Mouse (Mus musculus) intestine, postnatal 0 days (tissue): ENCODE data around the gene Thoc5. TPM values are rescaled to one million over a fixed set of nuclear protein-coding genes. Genes with fewer than 3 reads are reported as not detected.

Experiments used
- ATAC-seq: fragments of 200-750 bp; cut with Nextera tagmentation; 2 replicates; pipeline ENCODE4 v1.8.0; 2017; ENCODE audit warnings: mild to moderate bottlenecking, moderate TSS enrichment, moderate library complexity
- H3K27ac ChIP-seq: fragments of 300-500 bp; sonication (generic); 2 replicates; pipeline ENCODE4 v1.5.1; 2014; ENCODE audit warnings: mild to moderate bottlenecking, low read depth, low read length, moderate library complexity
- H3K27me3 ChIP-seq: fragments of 300-500 bp; sonication (generic); replicated peaks from 2 replicates; pipeline ENCODE4 v1.6.1; 2014; ENCODE audit warnings: low read length, mixed read lengths; ENCODE audit not compliant: control insufficient read depth, insufficient read depth
- H3K36me3 ChIP-seq: fragments of 300-500 bp; sonication (generic); 2 replicates; pipeline ENCODE4 v1.6.1; 2014; ENCODE audit warnings: mild to moderate bottlenecking, moderate library complexity; ENCODE audit not compliant: control insufficient read depth, insufficient read depth
- H3K4me1 ChIP-seq: fragments of 300-500 bp; sonication (generic); replicated peaks from 2 replicates; pipeline ENCODE4 v1.6.1; 2014; ENCODE audit warnings: antibody characterized with exemption, low read length, mixed read lengths; ENCODE audit not compliant: control insufficient read depth, insufficient read depth
- H3K4me2 ChIP-seq: fragments of 300-500 bp; sonication (generic); replicated peaks from 2 replicates; pipeline ENCODE4 v1.6.1; 2014; ENCODE audit warnings: low read depth, mild to moderate bottlenecking, moderate library complexity
- H3K4me3 ChIP-seq: fragments of 300-500 bp; sonication (generic); 2 replicates; pipeline ENCODE4 v1.5.1; 2014; ENCODE audit warnings: low read depth, low read length
- H3K9ac ChIP-seq: fragments of 300-500 bp; sonication (generic); 2 replicates; pipeline ENCODE4 v1.6.1; 2014; ENCODE audit warnings: mild to moderate bottlenecking, low read depth, low read length
- H3K9me3 ChIP-seq: fragments of 300-500 bp; sonication (generic); 2 replicates; pipeline ENCODE4 v1.6.1; 2016; ENCODE audit warnings: mixed run types; ENCODE audit not compliant: control insufficient read depth
- CTCF ChIP-seq: sonication (generic); IDR thresholded peaks from 2 replicates; pipeline ENCODE4 v1.5.1; 2016; ENCODE audit warnings: low read depth, mild to moderate bottlenecking, control low read depth, antibody characterized with exemption, moderate library complexity
- WGBS: fragments of 180-500 bp; shearing (Covaris S2); extraction: QIAGEN DNeasy Blood & Tissue Kit; methylation state at CpG from one replicate; pipeline ENCODE4 v1.1.7; 2014; 5-methylcytosine and 5-hydroxymethylcytosine counted together
- polyA plus RNA-seq: library from polyadenylated mRNA; unstranded; fragments of >200 nt; fragmentation: Nextera tagmentation; extraction: Ambion mirVana; gene quantifications from 2 replicates; pipeline ENCODE4 v1.2.1, GENCODE M21; 2015

Thoc5 gene
- polyA plus RNA-seq, 1 experiment from 2014 or later = 15.9 TPM

DNA sequence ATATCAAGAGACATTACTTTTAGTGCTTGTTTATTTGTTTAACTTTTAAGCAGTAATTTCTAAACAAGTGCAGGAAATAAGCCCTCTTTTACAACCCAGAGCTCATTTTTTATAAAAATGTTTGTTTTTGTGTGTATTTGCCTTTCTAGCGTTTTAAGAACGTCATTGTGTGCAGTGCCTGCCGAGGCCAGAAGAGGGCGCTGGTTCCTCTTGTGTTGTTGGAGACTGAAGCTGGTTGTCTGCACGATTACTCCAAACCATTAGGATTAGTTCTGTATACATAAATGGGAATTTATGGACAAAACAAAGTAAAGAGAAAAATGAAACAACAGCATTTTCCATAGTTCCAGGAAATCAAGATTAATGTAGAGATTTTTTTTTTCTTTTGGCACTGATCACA, 5.3 kb downstream of the Thoc5 start:
- WGBS = 69% methylated on average over 5 of the region's 5 CpGs
- Histone ChIP-seq H3K36me3 (peaks cover 33% of the 10 kb centered on the region), H3K4me1 (peaks cover 5% of the 10 kb centered on the region; the same call in 1 of the 2 replicates), H3K9ac (no peak overlapping the region), H3K4me2 (no peak overlapping the region), H3K9me3 (no peaks in the 10 kb centered on the region), H3K4me3 (no peak overlapping the region), H3K27ac (no peak overlapping the region), H3K27me3 (no peaks in the 10 kb centered on the region)
- peak; percentile 61 for TF ChIP-seq CTCF
- no peak for ATAC-seq

DNA sequence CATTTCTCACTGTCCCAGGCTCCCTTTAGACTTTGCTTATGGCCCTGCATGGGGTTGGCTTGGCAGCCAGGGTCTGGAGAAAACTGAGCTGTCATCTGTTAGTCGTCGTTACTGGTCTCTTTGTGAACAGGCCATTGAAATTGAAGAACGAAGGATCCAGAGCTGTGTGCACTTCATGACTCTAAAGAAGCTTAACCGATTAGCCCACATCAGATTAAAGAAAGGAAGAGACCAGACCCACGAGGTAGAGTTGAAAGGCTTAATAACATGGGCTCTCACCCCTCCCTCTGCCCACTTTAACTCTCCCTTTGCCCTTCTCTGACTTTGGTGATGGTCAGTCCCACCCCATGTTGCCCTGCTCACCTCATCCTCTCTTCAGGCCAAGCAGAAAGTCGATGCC, 6.8 kb downstream of the Thoc5 start:
- no peak overlapping the region for H3K27ac ChIP-seq
- WGBS = 86% methylated on average over 6 of the region's 6 CpGs
- H3K4me2 ChIP-seq = no peak overlapping the region
- 0 out of 2 replicates have a peak, but pooled peaks have one; percentile 38 for ATAC-seq
- no peak for TF ChIP-seq CTCF
- no peaks in the 10 kb centered on the region for H3K9me3 ChIP-seq
- H3K36me3 ChIP-seq = peaks cover 42% of the 10 kb centered on the region
- no peaks in the 10 kb centered on the region for H3K4me1 ChIP-seq
- H3K4me3 ChIP-seq = no peak overlapping the region
- no peak overlapping the region for H3K9ac ChIP-seq
- no peaks in the 10 kb centered on the region for H3K27me3 ChIP-seq

DNA sequence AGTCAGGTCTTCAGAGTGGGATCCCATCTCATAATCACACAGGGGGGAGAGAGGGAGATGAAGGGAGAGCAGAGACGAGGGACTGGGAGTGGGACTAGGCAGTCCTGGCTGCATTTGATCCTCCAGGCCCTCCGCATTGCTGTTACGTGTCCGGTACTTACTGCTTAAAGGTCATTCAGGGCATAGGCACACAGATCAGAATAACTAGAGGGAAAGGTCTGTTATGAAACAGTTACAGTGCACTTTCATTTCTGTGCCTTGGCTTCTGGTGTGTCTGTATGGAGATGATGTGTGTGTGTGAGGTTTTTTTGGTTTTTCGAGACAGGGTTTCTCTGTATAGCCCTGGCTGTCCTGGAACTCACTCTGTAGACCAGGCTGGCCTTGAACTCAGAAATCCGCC, 11.1 kb downstream of the Thoc5 start:
- Histone ChIP-seq H3K4me3 (no peak overlapping the region), H3K9me3 (no peaks in the 10 kb centered on the region), H3K36me3 (peaks cover 53% of the 10 kb centered on the region), H3K27ac (no peak overlapping the region), H3K4me2 (no peak overlapping the region), H3K9ac (no peak overlapping the region), H3K27me3 (no peaks in the 10 kb centered on the region), H3K4me1 (no peaks in the 10 kb centered on the region)
- 98% methylated on average over 6 of the region's 6 CpGs for WGBS
- ATAC-seq = no peak
- no peak for TF ChIP-seq CTCF

DNA sequence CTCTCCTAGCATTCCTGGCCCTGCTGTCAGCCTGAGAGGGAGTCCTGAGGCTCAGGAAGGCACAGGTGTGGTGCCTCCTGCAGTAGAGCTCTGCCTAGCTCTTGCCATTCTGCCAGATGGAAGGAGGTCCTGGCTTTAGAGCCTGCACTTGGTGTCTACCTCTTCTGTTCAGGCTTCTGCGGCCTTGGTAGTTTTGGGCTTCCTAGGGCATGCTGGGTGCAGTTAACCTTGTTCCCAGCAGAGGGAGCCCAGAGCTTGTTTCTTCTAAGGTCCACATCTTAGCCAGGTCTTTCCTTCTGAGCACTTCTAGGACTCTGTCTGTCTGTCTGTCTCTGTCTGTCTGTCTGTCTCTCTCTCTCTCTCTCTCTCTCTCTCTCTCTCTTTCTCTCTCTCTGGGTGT, 20.9 kb downstream of the Thoc5 start:
- peak; percentile 86 for TF ChIP-seq CTCF
- H3K9me3 ChIP-seq = no peaks in the 10 kb centered on the region
- H3K27me3 ChIP-seq = no peaks in the 10 kb centered on the region
- no peak overlapping the region for H3K27ac ChIP-seq
- 20% methylated on average over 1 of the region's 1 CpGs for WGBS
- H3K4me3 ChIP-seq = no peak overlapping the region
- no peak for ATAC-seq
- no peak overlapping the region for H3K9ac ChIP-seq
- peaks cover 49% of the 10 kb centered on the region for H3K36me3 ChIP-seq
- no peaks in the 10 kb centered on the region for H3K4me1 ChIP-seq
- no peak overlapping the region for H3K4me2 ChIP-seq

- ATAC-seq = no peak
- H3K36me3 ChIP-seq = peaks cover 63% of the 10 kb centered on the region
- no peak overlapping the region for H3K9ac ChIP-seq
- H3K9me3 ChIP-seq = no peaks in the 10 kb centered on the region
- no peak overlapping the region for H3K4me2 ChIP-seq
- no peaks in the 10 kb centered on the region for H3K4me1 ChIP-seq
- H3K27ac ChIP-seq = no peak overlapping the region
- no peak overlapping the region for H3K4me3 ChIP-seq
- no peaks in the 10 kb centered on the region for H3K27me3 ChIP-seq
- 86% methylated on average over 2 of the region's 2 CpGs for WGBS
- TF ChIP-seq CTCF = no peak
These were observed 26.2 kb downstream of the Thoc5 start for GRCm38 (mm10) chr11:4921281-4921680.

- TF ChIP-seq CTCF = no peak
- no peaks in the 10 kb centered on the region for H3K9me3 ChIP-seq
- no peak overlapping the region for H3K27ac ChIP-seq
- H3K36me3 ChIP-seq = peaks cover 67% of the 10 kb centered on the region
- no peak for ATAC-seq
- H3K4me2 ChIP-seq = no peak overlapping the region
- H3K4me3 ChIP-seq = no peak overlapping the region
- WGBS = 88% methylated on average over 7 of the region's 7 CpGs
- no peak overlapping the region for H3K9ac ChIP-seq
- H3K27me3 ChIP-seq = no peaks in the 10 kb centered on the region
- no peaks in the 10 kb centered on the region for H3K4me1 ChIP-seq
These were observed 26.6 kb downstream of the Thoc5 start for GRCm38 (mm10) chr11:4921751-4922150.

DNA sequence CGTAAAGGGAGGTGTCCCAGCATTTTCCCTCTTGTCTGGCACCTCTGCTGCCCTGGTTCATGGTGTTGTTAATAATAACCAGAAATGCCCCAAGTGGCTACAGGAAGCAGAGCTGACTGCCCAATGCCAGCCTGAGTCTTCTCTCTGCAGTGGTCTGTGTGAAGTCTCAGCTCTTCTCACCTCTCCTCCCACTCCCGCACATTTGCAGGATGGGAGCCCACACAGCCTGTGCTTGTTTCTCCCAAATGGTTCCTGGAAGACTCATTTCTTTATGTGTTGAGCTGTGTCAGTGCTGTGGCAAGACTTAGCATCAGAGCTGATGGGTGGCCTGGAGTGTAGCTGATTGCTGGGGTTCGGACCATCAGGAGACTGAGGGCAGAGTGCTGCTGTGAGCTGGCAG, 32.1 kb downstream of the Thoc5 start:
- no peak overlapping the region for H3K9ac ChIP-seq
- 0 out of 2 replicates have a peak, but pooled peaks cover 3% of the 10 kb centered on the region for H3K4me1 ChIP-seq
- H3K4me3 ChIP-seq = no peak overlapping the region
- peaks cover 50% of the 10 kb centered on the region for H3K36me3 ChIP-seq
- no peak for ATAC-seq
- WGBS = 94% methylated on average over 3 of the region's 3 CpGs
- no peaks in the 10 kb centered on the region for H3K9me3 ChIP-seq
- TF ChIP-seq CTCF = no peak
- H3K27ac ChIP-seq = no peak overlapping the region
- no peak overlapping the region for H3K4me2 ChIP-seq
- H3K27me3 ChIP-seq = no peaks in the 10 kb centered on the region
